ENCODE assay signal across 8 mouse cellular contexts in genomic region chr3:96051839-96052238, GRCm38 (mm10). TPM values are rescaled to one million over a fixed set of nuclear protein-coding genes. Genes with fewer than 3 reads are reported as not detected.
A peak's percentile ranks its signal among the peaks of the same experiment; 100 is the strongest.
DNase-seq lines count a peak whose midpoint lies in the region; ATAC-seq lines count a peak whose summit lies in the region.

No protein-coding gene starts in this region.

- no peak overlapping the region for H3K4me2 ChIP-seq in limb, embryonic 13.5 days (replicated peaks)

- no peaks in the 10 kb centered on the region for H3K27me3 ChIP-seq in limb, embryonic 13.5 days
- H3K27me3 ChIP-seq in limb, embryonic 10.5 days (ENCODE audit: low read depth, poor library complexity, severe bottlenecking), result no peaks in the 10 kb centered on the region
- no peaks in the 10 kb centered on the region for H3K27me3 ChIP-seq in heart, embryonic 10.5 days (ENCODE audit: insufficient read depth, poor library complexity, severe bottlenecking)

- H3K9me3 ChIP-seq in limb, embryonic 13.5 days, result no peaks in the 10 kb centered on the region
- no peaks in the 10 kb centered on the region for H3K9me3 ChIP-seq in limb, embryonic 10.5 days (replicated peaks)
- no peaks in the 10 kb centered on the region for H3K9me3 ChIP-seq in heart, embryonic 10.5 days

- no peak overlapping the region for H3K9ac ChIP-seq in limb, embryonic 13.5 days

- H3K27ac ChIP-seq in limb, embryonic 13.5 days, result no peak overlapping the region
- no peak overlapping the region for H3K27ac ChIP-seq in limb, embryonic 10.5 days
- H3K27ac ChIP-seq in heart, embryonic 10.5 days, result no peak overlapping the region

- H3K4me1 ChIP-seq in limb, embryonic 13.5 days, result peaks cover 6% of the 10 kb centered on the region; the same call in 1 of the 2 replicates
- H3K4me1 ChIP-seq in limb, embryonic 10.5 days, result peaks cover 6% of the 10 kb centered on the region; the same call in 1 of the 2 replicates
- no peaks in the 10 kb centered on the region for H3K4me1 ChIP-seq in heart, embryonic 10.5 days

- 48% methylated on average over 2 of the region's 2 CpGs for WGBS in limb, embryonic 13.5 days
- WGBS in limb, embryonic 10.5 days, result 45% methylated on average over 2 of the region's 2 CpGs
- 53% methylated on average over 2 of the region's 2 CpGs for WGBS in heart, embryonic 10.5 days

- peaks cover 16% of the 10 kb centered on the region for H3K36me3 ChIP-seq in limb, embryonic 13.5 days
- 0 out of 2 replicates have a peak, but pooled peaks cover 6% of the 10 kb centered on the region for H3K36me3 ChIP-seq in limb, embryonic 10.5 days
- H3K36me3 ChIP-seq in heart, embryonic 10.5 days, result 0 out of 2 replicates have a peak, but pooled peaks cover 11% of the 10 kb centered on the region

- no peak overlapping the region for H3K4me3 ChIP-seq in limb, embryonic 13.5 days
- H3K4me3 ChIP-seq in limb, embryonic 10.5 days, result no peak overlapping the region
- no peak overlapping the region for H3K4me3 ChIP-seq in heart, embryonic 10.5 days

- ATAC-seq in limb, embryonic 13.5 days (ENCODE audit: low FRiP score, low read depth), result 0 out of 2 replicates have a peak, but pooled peaks have one; percentile 32
- ATAC-seq in monocyte, adult 5-6 weeks (replicated peaks; ENCODE audit: insufficient number of reproducible peaks, low FRiP score, low TSS enrichment, poor library complexity, severe bottlenecking), result peak; percentile 74

- peak; percentile 13 for DNase-seq in adrenal gland, postnatal 10 days
- DNase-seq in adrenal gland, postnatal 4 days (ENCODE audit: low spot score in 2 of 2), result no peak
- no peak for DNase-seq in limb, embryonic 10.5 days (ENCODE audit: low spot score)
- DNase-seq in c-Kit-positive CD71-positive TER-119-positive erythroid progenitor cells, embryonic 14.5 days (ENCODE audit: low spot score), result peak; percentile 53
- peak; percentile 72 for DNase-seq in heart, embryonic 10.5 days (ENCODE audit: low spot score)
- no peak for DNase-seq in spleen, adult 18-20 months

RNA-seq across cellular contexts. Expression of gene Vps45, which starts 6.4 kb away (rescaled TPM):
- total RNA-seq in adrenal gland, postnatal 10 days (2021), result 10 to 100 TPM; 31.7 to 35.0 TPM
- 10 to 100 TPM; 32.9 to 39.4 TPM for total RNA-seq in adrenal gland, postnatal 4 days (2021)
- 39.4 and 39.5 TPM in 2 replicates for polyA plus RNA-seq in limb, embryonic 13.5 days (2015; fragmentation: Nextera tagmentation; extraction: Ambion mirVana)
- 22.4 and 23.6 TPM in 2 replicates for polyA plus RNA-seq in limb, embryonic 10.5 days (2016; fragmentation: Nextera tagmentation; extraction: Ambion mirVana)
- polyA plus RNA-seq in heart, embryonic 10.5 days (2016; fragmentation: Nextera tagmentation; extraction: Ambion mirVana), result 26.1 and 30.6 TPM in 2 replicates
- total RNA-seq in monocyte, adult 5-6 weeks (2017), result 18.1 to 75.8 TPM (median 21.4 TPM) in 3 replicates

RNA-seq across cellular contexts. Expression of gene Otud7b, which starts 52.5 kb away (rescaled TPM):
- total RNA-seq in adrenal gland, postnatal 10 days (2021), result 10 to 100 TPM; 32.3 to 33.4 TPM
- 10 to 100 TPM; 35.4 to 43.6 TPM for total RNA-seq in adrenal gland, postnatal 4 days (2021)
- 28.8 and 30.3 TPM in 2 replicates for polyA plus RNA-seq in limb, embryonic 13.5 days (2015; fragmentation: Nextera tagmentation; extraction: Ambion mirVana)
- polyA plus RNA-seq in limb, embryonic 10.5 days (2016; fragmentation: Nextera tagmentation; extraction: Ambion mirVana), result 18.6 and 19.2 TPM in 2 replicates
- 15.2 and 16.1 TPM in 2 replicates for polyA plus RNA-seq in heart, embryonic 10.5 days (2016; fragmentation: Nextera tagmentation; extraction: Ambion mirVana)
- total RNA-seq in monocyte, adult 5-6 weeks (2017), result 12.5 to 26.2 TPM (median 17.1 TPM) in 3 replicates

RNA-seq across cellular contexts. Expression of gene Plekho1, which starts 56.0 kb away (rescaled TPM):
- total RNA-seq in adrenal gland, postnatal 10 days (2021), result 10 to 100 TPM; 34.0 to 36.7 TPM
- 10 to 100 TPM; 38.5 to 41.6 TPM for total RNA-seq in adrenal gland, postnatal 4 days (2021)
- polyA plus RNA-seq in limb, embryonic 13.5 days (2015; fragmentation: Nextera tagmentation; extraction: Ambion mirVana), result 58.3 and 60.0 TPM in 2 replicates
- polyA plus RNA-seq in limb, embryonic 10.5 days (2016; fragmentation: Nextera tagmentation; extraction: Ambion mirVana), result 77.7 and 81.9 TPM in 2 replicates
- polyA plus RNA-seq in heart, embryonic 10.5 days (2016; fragmentation: Nextera tagmentation; extraction: Ambion mirVana), result 75.1 and 88.2 TPM in 2 replicates
- 73.1 to 144 TPM (median 131 TPM) in 3 replicates for total RNA-seq in monocyte, adult 5-6 weeks (2017)

Comparison
In these comparisons a context has a peak if more than half of its experiments do, and no peak if none do; other contexts are left out.
1. DNase-seq: peak in adrenal gland, postnatal 10 days (single experiment), c-Kit-positive CD71-positive TER-119-positive erythroid progenitor cells, embryonic 14.5 days (single experiment) and heart, embryonic 10.5 days (single experiment); none in adrenal gland, postnatal 4 days (0 of 2), limb, embryonic 10.5 days (single experiment) and spleen, adult 18-20 months (0 of 2).